In genomic region chr13:72298264-72298870, GRCm38 (mm10) we compare ENCODE assay signal across 17 mouse cellular contexts.
DNase-seq lines count a peak whose midpoint lies in the region; ATAC-seq lines count a peak whose summit lies in the region.
"Had no signal": no experiment of that assay in that cellular context is flagged by ENCODE, and none has a peak within 500 bp of the region (broad histone marks: within the 10 kb centered on the region; RNA-seq: fewer than 3 reads in every experiment).

No protein-coding gene starts in this region.

- peak; percentile 59; the same call in 1 of the 2 replicates for ATAC-seq in forebrain, embryonic 12.5 days (ENCODE audit: low FRiP score)
- no peak for ATAC-seq in forebrain, embryonic 15.5 days (replicated peaks)
- peak; percentile 76 for ATAC-seq in hindbrain, embryonic 11.5 days (ENCODE audit: low FRiP score)
- peak; percentile 83 for ATAC-seq in midbrain, embryonic 11.5 days (ENCODE audit: low FRiP score)
- ATAC-seq in neural tube, embryonic 14.5 days (ENCODE audit: low read depth), result peak; percentile 60
- ATAC-seq: inflammation-experienced regulatory T-cells, adult 6 months had no signal

- H3K9me3 ChIP-seq in forebrain, embryonic 12.5 days, result no peaks in the 10 kb centered on the region
- no peaks in the 10 kb centered on the region for H3K9me3 ChIP-seq in forebrain, embryonic 15.5 days
- no peaks in the 10 kb centered on the region for H3K9me3 ChIP-seq in hindbrain, embryonic 11.5 days (ENCODE audit: control insufficient read depth, low read length)
- no peaks in the 10 kb centered on the region for H3K9me3 ChIP-seq in midbrain, embryonic 11.5 days (ENCODE audit: control insufficient read depth, low read length)
- no peaks in the 10 kb centered on the region for H3K9me3 ChIP-seq in neural tube, embryonic 14.5 days (ENCODE audit: control insufficient read depth, low read length)
- H3K9me3 ChIP-seq: embryonic facial prominence, embryonic 13.5 days; kidney, embryonic 15.5 days had no signal

- peaks cover 53% of the 10 kb centered on the region for H3K4me1 ChIP-seq in forebrain, embryonic 12.5 days
- H3K4me1 ChIP-seq in forebrain, embryonic 15.5 days, result peaks cover 24% of the 10 kb centered on the region
- peaks cover 9% of the 10 kb centered on the region for H3K4me1 ChIP-seq in hindbrain, embryonic 11.5 days (replicated peaks; ENCODE audit: control insufficient read depth, insufficient read depth, low read length)
- H3K4me1 ChIP-seq in midbrain, embryonic 11.5 days (ENCODE audit: control insufficient read depth, insufficient read depth, low read length), result peaks cover 43% of the 10 kb centered on the region
- H3K4me1 ChIP-seq in neural tube, embryonic 14.5 days (ENCODE audit: control insufficient read depth, insufficient read depth, low read length), result peaks cover 10% of the 10 kb centered on the region
- H3K4me1 ChIP-seq: embryonic facial prominence, embryonic 13.5 days had no signal

- 8% methylated on average over 13 of the region's 13 CpGs for WGBS in forebrain, embryonic 12.5 days
- 6% methylated on average over 13 of the region's 13 CpGs for WGBS in forebrain, embryonic 15.5 days
- WGBS in hindbrain, embryonic 11.5 days, result 23% methylated on average over 13 of the region's 13 CpGs
- 13% methylated on average over 13 of the region's 13 CpGs for WGBS in midbrain, embryonic 11.5 days
- 12% methylated on average over 13 of the region's 13 CpGs for WGBS in neural tube, embryonic 14.5 days

- H3K9ac ChIP-seq in forebrain, embryonic 12.5 days, result no peak overlapping the region
- H3K9ac ChIP-seq in forebrain, embryonic 15.5 days (replicated peaks), result no peak overlapping the region
- no peak overlapping the region for H3K9ac ChIP-seq in hindbrain, embryonic 11.5 days (ENCODE audit: low read depth, low read length)
- H3K9ac ChIP-seq in midbrain, embryonic 11.5 days (ENCODE audit: low read length), result no peak overlapping the region
- no peak overlapping the region for H3K9ac ChIP-seq in neural tube, embryonic 14.5 days (replicated peaks; ENCODE audit: low read depth, low read length)
- H3K9ac ChIP-seq: embryonic facial prominence, embryonic 13.5 days; kidney, embryonic 15.5 days had no signal

- H3K4me3 ChIP-seq in forebrain, embryonic 12.5 days (replicated peaks), result no peak overlapping the region
- no peak overlapping the region for H3K4me3 ChIP-seq in forebrain, embryonic 15.5 days
- H3K4me3 ChIP-seq in hindbrain, embryonic 11.5 days (ENCODE audit: low read depth, low read length), result no peak overlapping the region
- no peak overlapping the region for H3K4me3 ChIP-seq in midbrain, embryonic 11.5 days (ENCODE audit: low read depth, low read length)
- H3K4me3 ChIP-seq in neural tube, embryonic 14.5 days (ENCODE audit: low read depth, low read length), result no peak overlapping the region
- H3K4me3 ChIP-seq: embryonic facial prominence, embryonic 13.5 days; gastrocnemius, adult 2 months; kidney, embryonic 15.5 days had no signal

- H3K4me2 ChIP-seq in forebrain, embryonic 12.5 days, result no peak overlapping the region
- no peak overlapping the region for H3K4me2 ChIP-seq in forebrain, embryonic 15.5 days (replicated peaks)
- H3K4me2 ChIP-seq in hindbrain, embryonic 11.5 days (replicated peaks; ENCODE audit: low read depth, low read length), result peak overlapping the region; percentile 5
- H3K4me2 ChIP-seq in midbrain, embryonic 11.5 days, result peak overlapping the region; percentile 19
- peak overlapping the region; percentile 20; the same call in 1 of the 2 replicates for H3K4me2 ChIP-seq in neural tube, embryonic 14.5 days (ENCODE audit: low read depth, low read length)
- H3K4me2 ChIP-seq: embryonic facial prominence, embryonic 13.5 days; kidney, embryonic 15.5 days; liver, embryonic 11.5 days had no signal

- peaks cover 92% of the 10 kb centered on the region for H3K27me3 ChIP-seq in forebrain, embryonic 12.5 days
- H3K27me3 ChIP-seq in forebrain, embryonic 15.5 days, result peaks cover 86% of the 10 kb centered on the region
- peaks cover 16% of the 10 kb centered on the region for H3K27me3 ChIP-seq in hindbrain, embryonic 11.5 days (ENCODE audit: control insufficient read depth, insufficient read depth, low read length)
- H3K27me3 ChIP-seq in midbrain, embryonic 11.5 days (ENCODE audit: control insufficient read depth, insufficient read depth, low read length), result peaks cover 58% of the 10 kb centered on the region
- peaks cover 22% of the 10 kb centered on the region for H3K27me3 ChIP-seq in neural tube, embryonic 14.5 days (ENCODE audit: control insufficient read depth, insufficient read depth, low read length)
- H3K27me3 ChIP-seq: CH12.LX had no signal

- H3K27ac ChIP-seq in forebrain, embryonic 12.5 days, result no peak overlapping the region
- H3K27ac ChIP-seq in forebrain, embryonic 15.5 days (replicated peaks), result no peak overlapping the region
- no peak overlapping the region for H3K27ac ChIP-seq in hindbrain, embryonic 11.5 days (ENCODE audit: low read depth, low read length)
- no peak overlapping the region for H3K27ac ChIP-seq in midbrain, embryonic 11.5 days (ENCODE audit: low read depth, low read length)
- H3K27ac ChIP-seq in neural tube, embryonic 14.5 days (ENCODE audit: low read depth, low read length), result no peak overlapping the region
- H3K27ac ChIP-seq: embryonic facial prominence, embryonic 13.5 days; gastrocnemius, adult 2 months; kidney, embryonic 15.5 days had no signal

- peak; percentile 56 for DNase-seq in hindbrain, embryonic 11.5 days (ENCODE audit: low spot score)
- DNase-seq in midbrain, embryonic 11.5 days (ENCODE audit: low spot score, missing footprints), result peak; percentile 91
- DNase-seq in testis, postnatal 14 days (ENCODE audit: low spot score), result no peak
- no peak for DNase-seq in ovary, adult 18-20 months (ENCODE audit: low spot score)
- DNase-seq in heart, adult 9 months (ENCODE audit: low spot score in 2 of 2), result no peak
- DNase-seq: adrenal gland, postnatal 36 days; cerebellum, postnatal 25 days; gastrocnemius, adult 2 months; heart, adult 18-20 months had no signal

- H3K36me3 ChIP-seq in forebrain, embryonic 12.5 days (replicated peaks), result no peaks in the 10 kb centered on the region
- H3K36me3 ChIP-seq in forebrain, embryonic 15.5 days, result no peaks in the 10 kb centered on the region
- no peaks in the 10 kb centered on the region for H3K36me3 ChIP-seq in hindbrain, embryonic 11.5 days (ENCODE audit: control insufficient read depth, insufficient read depth, low read length)
- no peaks in the 10 kb centered on the region for H3K36me3 ChIP-seq in midbrain, embryonic 11.5 days (ENCODE audit: control insufficient read depth, insufficient read depth, low read length)
- no peaks in the 10 kb centered on the region for H3K36me3 ChIP-seq in neural tube, embryonic 14.5 days (ENCODE audit: control insufficient read depth, insufficient read depth, low read length)
- H3K36me3 ChIP-seq: embryonic facial prominence, embryonic 13.5 days; kidney, embryonic 15.5 days had no signal

Comparison
In these comparisons a context has a peak if more than half of its experiments do, and no peak if none do; other contexts are left out.
1. H3K4me2 ChIP-seq: peak in hindbrain, embryonic 11.5 days (single experiment), midbrain, embryonic 11.5 days (single experiment) and neural tube, embryonic 14.5 days (single experiment); none in forebrain, embryonic 12.5 days (single experiment) and forebrain, embryonic 15.5 days (single experiment).
2. DNase-seq: peak in hindbrain, embryonic 11.5 days (single experiment) and midbrain, embryonic 11.5 days (single experiment); none in testis, postnatal 14 days (single experiment), ovary, adult 18-20 months (single experiment) and heart, adult 9 months (0 of 2).